11 mouse cellular contexts compared by ENCODE assay signal in the genomic region with DNA sequence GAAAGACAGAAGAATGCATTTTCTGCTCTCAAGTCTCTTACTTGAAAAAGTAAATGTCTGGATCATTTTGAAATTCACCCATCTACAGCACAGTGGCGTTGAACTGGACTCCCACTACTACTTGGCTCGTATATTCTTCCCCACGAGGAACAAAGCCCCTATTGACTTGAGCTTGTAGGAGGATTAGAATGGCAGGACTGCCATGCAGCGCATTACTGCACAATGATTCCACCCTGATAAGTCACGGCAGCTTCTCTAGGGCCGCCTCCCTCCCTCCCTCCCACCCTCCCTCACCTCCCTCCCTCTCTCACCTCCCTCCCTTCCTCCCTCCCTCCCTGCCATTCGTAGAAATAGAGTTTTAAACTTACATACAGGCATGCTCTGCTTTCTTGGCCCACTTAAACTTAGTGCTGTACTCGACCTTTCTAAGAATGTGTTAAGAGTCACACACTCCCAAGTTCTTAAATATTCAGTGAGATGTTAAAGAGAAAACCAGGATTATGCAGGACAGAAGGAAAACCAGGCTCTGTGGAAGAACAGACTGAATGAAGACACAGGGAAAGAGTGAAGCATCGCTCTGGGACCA. TPM values are rescaled to one million over a fixed set of nuclear protein-coding genes. Genes with fewer than 3 reads are reported as not detected.
A peak's percentile ranks its signal among the peaks of the same experiment; 100 is the strongest.
DNase-seq lines count a peak whose midpoint lies in the region; ATAC-seq and TF ChIP-seq lines count a peak whose summit lies in the region.
"Had no signal": no experiment of that assay in that cellular context is flagged by ENCODE, and none has a peak within 500 bp of the region (broad histone marks: within the 10 kb centered on the region; RNA-seq: fewer than 3 reads in every experiment).

No protein-coding gene starts in this region.

- no peak for ATAC-seq in liver, postnatal 0 days
- ATAC-seq in midbrain, embryonic 14.5 days (ENCODE audit: low FRiP score, low TSS enrichment): no peak; the same call in 1 of the 2 replicates
- ATAC-seq: forebrain, embryonic 15.5 days had no signal

- no peak overlapping the region for H3K4me3 ChIP-seq in heart, embryonic 10.5 days
- H3K4me3 ChIP-seq in liver, postnatal 0 days (ENCODE audit: low read depth, low read length): no peak overlapping the region
- no peak overlapping the region for H3K4me3 ChIP-seq in embryonic facial prominence, embryonic 10.5 days
- H3K4me3 ChIP-seq in midbrain, embryonic 14.5 days (replicated peaks; ENCODE audit: low read depth, low read length): no peak overlapping the region
- H3K4me3 ChIP-seq: forebrain, embryonic 15.5 days; megakaryocyte, embryonic 14.5 days had no signal

- H3K4me2 ChIP-seq in liver, postnatal 0 days (ENCODE audit: low read depth, low read length): no peak overlapping the region
- H3K4me2 ChIP-seq in midbrain, embryonic 14.5 days (ENCODE audit: low read length): no peak overlapping the region
- H3K4me2 ChIP-seq: forebrain, embryonic 15.5 days had no signal

- no peak for TF ChIP-seq CTCF in liver, postnatal 0 days (IDR thresholded peaks at IDR 0.05; ENCODE audit: low read depth)

- H3K27me3 ChIP-seq in heart, embryonic 10.5 days (ENCODE audit: insufficient read depth, poor library complexity, severe bottlenecking): no peaks in the 10 kb centered on the region
- H3K27me3 ChIP-seq in liver, postnatal 0 days (ENCODE audit: insufficient read depth, low read length): no peaks in the 10 kb centered on the region
- no peaks in the 10 kb centered on the region for H3K27me3 ChIP-seq in embryonic facial prominence, embryonic 10.5 days (replicated peaks; ENCODE audit: low read depth, poor library complexity, severe bottlenecking)
- H3K27me3 ChIP-seq in midbrain, embryonic 14.5 days (ENCODE audit: control insufficient read depth, insufficient read depth, low read length): no peaks in the 10 kb centered on the region
- H3K27me3 ChIP-seq: forebrain, embryonic 15.5 days; megakaryocyte, embryonic 14.5 days had no signal

- peaks cover 5% of the 10 kb centered on the region; the same call in 1 of the 2 replicates for H3K36me3 ChIP-seq in heart, embryonic 10.5 days
- H3K36me3 ChIP-seq in liver, postnatal 0 days (replicated peaks; ENCODE audit: insufficient read depth, low read length): no peaks in the 10 kb centered on the region
- H3K36me3 ChIP-seq in embryonic facial prominence, embryonic 10.5 days (replicated peaks): no peaks in the 10 kb centered on the region
- H3K36me3 ChIP-seq in midbrain, embryonic 14.5 days (ENCODE audit: control insufficient read depth, insufficient read depth, low read length): no peaks in the 10 kb centered on the region
- H3K36me3 ChIP-seq: forebrain, embryonic 15.5 days had no signal

- H3K4me1 ChIP-seq in heart, embryonic 10.5 days: peaks cover 85% of the 10 kb centered on the region
- 0 out of 2 replicates have a peak, but pooled peaks cover 9% of the 10 kb centered on the region for H3K4me1 ChIP-seq in liver, postnatal 0 days (ENCODE audit: insufficient read depth)
- peaks cover 33% of the 10 kb centered on the region for H3K4me1 ChIP-seq in embryonic facial prominence, embryonic 10.5 days
- H3K4me1 ChIP-seq in midbrain, embryonic 14.5 days (ENCODE audit: control insufficient read depth, insufficient read depth, low read length): 0 out of 2 replicates have a peak, but pooled peaks cover 2% of the 10 kb centered on the region

- peak overlapping the region; percentile 76 for H3K27ac ChIP-seq in heart, embryonic 10.5 days
- H3K27ac ChIP-seq in liver, postnatal 0 days (ENCODE audit: low read depth): no peak overlapping the region
- H3K27ac ChIP-seq in embryonic facial prominence, embryonic 10.5 days (replicated peaks): 0 out of 2 replicates have a peak overlapping the region, but pooled peaks have one; percentile 27
- no peak overlapping the region for H3K27ac ChIP-seq in midbrain, embryonic 14.5 days (replicated peaks; ENCODE audit: low read depth, low read length)
- H3K27ac ChIP-seq: forebrain, embryonic 15.5 days had no signal

- TF ChIP-seq EP300 in liver, postnatal 0 days (IDR thresholded peaks at IDR 0.05; ENCODE audit: low read depth): no peak

- no peaks in the 10 kb centered on the region for H3K9me3 ChIP-seq in heart, embryonic 10.5 days
- no peaks in the 10 kb centered on the region for H3K9me3 ChIP-seq in liver, postnatal 0 days (ENCODE audit: low read length)
- H3K9me3 ChIP-seq in embryonic facial prominence, embryonic 10.5 days: no peaks in the 10 kb centered on the region
- H3K9me3 ChIP-seq in midbrain, embryonic 14.5 days (ENCODE audit: control insufficient read depth, low read length): no peaks in the 10 kb centered on the region
- H3K9me3 ChIP-seq: forebrain, embryonic 15.5 days; megakaryocyte, embryonic 14.5 days had no signal

- intact Hi-C loops in heart, postnatal 14 days (cut with DNase I): no loop called here
- intact Hi-C loops in left cerebral cortex, postnatal 10 days (cut with DNase I): no loop called here

- no peak for DNase-seq in heart, embryonic 10.5 days (ENCODE audit: low spot score)
- DNase-seq in heart, postnatal 14 days: no peak
- DNase-seq in liver: peak; percentile 39
- DNase-seq in liver, postnatal 0 days: no peak
- no peak for DNase-seq in embryonic facial prominence, embryonic 10.5 days (ENCODE audit: low spot score)
- DNase-seq in midbrain, embryonic 14.5 days: peak; percentile 47
- DNase-seq in natural killer cell, adult 2 months (ENCODE audit: low spot score in 2 of 2): no peak
- DNase-seq in left cerebral cortex, postnatal 10 days (ENCODE audit: extremely low spot score in 1 of 2, low spot score in 2 of 2): no peak
- DNase-seq: left cerebral cortex, postnatal 4 days had no signal

- WGBS in heart, embryonic 10.5 days: 50% methylated on average over 9 of the region's 9 CpGs
- 54% methylated on average over 9 of the region's 9 CpGs for WGBS in liver, postnatal 0 days (ENCODE audit: insufficient replicate concordance)
- WGBS in embryonic facial prominence, embryonic 10.5 days: 49% methylated on average over 9 of the region's 9 CpGs
- WGBS in midbrain, embryonic 14.5 days: 16% methylated on average over 9 of the region's 9 CpGs

- no peak overlapping the region for H3K9ac ChIP-seq in liver, postnatal 0 days (replicated peaks)
- no peak overlapping the region for H3K9ac ChIP-seq in midbrain, embryonic 14.5 days (replicated peaks; ENCODE audit: low read length)
- H3K9ac ChIP-seq: forebrain, embryonic 15.5 days had no signal

RNA-seq across cellular contexts. Expression of gene Lamc1, which starts 54.5 kb away (rescaled TPM):
- polyA plus RNA-seq in heart, embryonic 10.5 days (2016; fragmentation: Nextera tagmentation; extraction: Ambion mirVana): 62.6 and 85.3 TPM in 2 replicates
- total RNA-seq in heart, postnatal 14 days (2021): 100 to 1,000 TPM; 303 to 323 TPM
- 9.6 and 11.5 TPM in 2 replicates for polyA plus RNA-seq in liver, postnatal 0 days (2015; fragmentation: Nextera tagmentation; extraction: Ambion mirVana)
- 26.5 and 28.4 TPM in 2 replicates for polyA plus RNA-seq in embryonic facial prominence, embryonic 10.5 days (2016; fragmentation: Nextera tagmentation; extraction: Ambion mirVana)
- polyA plus RNA-seq in midbrain, embryonic 14.5 days (2014; fragmentation: Nextera tagmentation; extraction: Ambion mirVana): 12.4 and 23.8 TPM in 2 replicates
- total RNA-seq in left cerebral cortex, postnatal 10 days (2021): 10 to 100 TPM; 42.6 to 44.3 TPM

Comparison
In these comparisons a context has a peak if more than half of its experiments do, and no peak if none do; other contexts are left out.
1. DNase-seq: peak in liver (single experiment) and midbrain, embryonic 14.5 days (single experiment); none in heart, embryonic 10.5 days (single experiment), heart, postnatal 14 days (0 of 2), liver, postnatal 0 days (single experiment), embryonic facial prominence, embryonic 10.5 days (single experiment), natural killer cell, adult 2 months (0 of 2) and left cerebral cortex, postnatal 10 days (0 of 2).
2. H3K27ac ChIP-seq: peak in heart, embryonic 10.5 days (single experiment) and embryonic facial prominence, embryonic 10.5 days (single experiment); none in liver, postnatal 0 days (single experiment) and midbrain, embryonic 14.5 days (single experiment).